In genomic region chr9:75463050-75463660, GRCm38 (mm10) we compare ENCODE assay signal across 13 mouse cellular contexts. TPM values are rescaled to one million over a fixed set of nuclear protein-coding genes. Genes with fewer than 3 reads are reported as not detected.
DNase-seq lines count a peak whose midpoint lies in the region; ATAC-seq and TF ChIP-seq lines count a peak whose summit lies in the region.
"Had no signal": no experiment of that assay in that cellular context is flagged by ENCODE, and none has a peak within 500 bp of the region (broad histone marks: within the 10 kb centered on the region; RNA-seq: fewer than 3 reads in every experiment).

No protein-coding gene starts in this region.

- peaks cover 12% of the 10 kb centered on the region for H3K4me1 ChIP-seq in heart, embryonic 11.5 days (ENCODE audit: control insufficient read depth, insufficient read depth, low read length)
- no peaks in the 10 kb centered on the region for H3K4me1 ChIP-seq in midbrain, postnatal 0 days (ENCODE audit: insufficient read depth, low read length)
- no peaks in the 10 kb centered on the region for H3K4me1 ChIP-seq in midbrain, embryonic 15.5 days
- no peaks in the 10 kb centered on the region for H3K4me1 ChIP-seq in forebrain, postnatal 0 days (ENCODE audit: insufficient read depth)
- H3K4me1 ChIP-seq: embryonic facial prominence, embryonic 12.5 days; hindbrain, embryonic 10.5 days; liver, embryonic 12.5 days had no signal

- 78% methylated on average over 8 of the region's 8 CpGs for WGBS in heart, embryonic 11.5 days (ENCODE audit: insufficient replicate concordance)
- 79% methylated on average over 8 of the region's 8 CpGs for WGBS in midbrain, postnatal 0 days
- WGBS in midbrain, embryonic 15.5 days: 70% methylated on average over 8 of the region's 8 CpGs
- 57% methylated on average over 8 of the region's 8 CpGs for WGBS in forebrain, postnatal 0 days

- intact Hi-C loops in heart, postnatal 36 days (cut with DNase I): no loop called here

- no peaks in the 10 kb centered on the region for H3K27me3 ChIP-seq in heart, embryonic 11.5 days (ENCODE audit: control insufficient read depth, insufficient read depth, low read length)
- H3K27me3 ChIP-seq in midbrain, postnatal 0 days (ENCODE audit: insufficient read depth, low read length): no peaks in the 10 kb centered on the region
- no peaks in the 10 kb centered on the region for H3K27me3 ChIP-seq in midbrain, embryonic 15.5 days (replicated peaks)
- H3K27me3 ChIP-seq in forebrain, postnatal 0 days (ENCODE audit: insufficient read depth, low read length): no peaks in the 10 kb centered on the region
- H3K27me3 ChIP-seq: embryonic facial prominence, embryonic 12.5 days; liver, embryonic 12.5 days had no signal

- H3K4me3 ChIP-seq in heart, embryonic 11.5 days (ENCODE audit: low read depth, low read length): no peak overlapping the region
- H3K4me3 ChIP-seq in midbrain, postnatal 0 days (ENCODE audit: low read depth, low read length): no peak overlapping the region
- H3K4me3 ChIP-seq in midbrain, embryonic 15.5 days: no peak overlapping the region
- H3K4me3 ChIP-seq in forebrain, postnatal 0 days (ENCODE audit: low read depth, low read length): no peak overlapping the region
- H3K4me3 ChIP-seq: embryonic facial prominence, embryonic 12.5 days; hindbrain, embryonic 10.5 days; liver, embryonic 12.5 days had no signal

- peak overlapping the region; percentile 37; the same call in 1 of the 2 replicates for H3K27ac ChIP-seq in heart, embryonic 11.5 days (ENCODE audit: low read depth, low read length)
- no peak overlapping the region for H3K27ac ChIP-seq in midbrain, postnatal 0 days (ENCODE audit: low read depth, low read length)
- H3K27ac ChIP-seq in midbrain, embryonic 15.5 days: no peak overlapping the region
- no peak overlapping the region for H3K27ac ChIP-seq in forebrain, postnatal 0 days (ENCODE audit: low read depth, low read length)
- H3K27ac ChIP-seq: embryonic facial prominence, embryonic 12.5 days; hindbrain, embryonic 10.5 days; liver, embryonic 12.5 days had no signal

- H3K9ac ChIP-seq in heart, embryonic 11.5 days (ENCODE audit: low read depth, low read length): no peak overlapping the region
- no peak overlapping the region for H3K9ac ChIP-seq in midbrain, postnatal 0 days (replicated peaks; ENCODE audit: low read length, poor library complexity, severe bottlenecking)
- H3K9ac ChIP-seq in midbrain, embryonic 15.5 days: no peak overlapping the region
- no peak overlapping the region for H3K9ac ChIP-seq in forebrain, postnatal 0 days
- H3K9ac ChIP-seq: embryonic facial prominence, embryonic 12.5 days; liver, embryonic 12.5 days had no signal

- H3K4me2 ChIP-seq in heart, embryonic 11.5 days: no peak overlapping the region
- no peak overlapping the region for H3K4me2 ChIP-seq in midbrain, postnatal 0 days (ENCODE audit: low read depth, low read length, poor library complexity, severe bottlenecking)
- no peak overlapping the region for H3K4me2 ChIP-seq in midbrain, embryonic 15.5 days
- no peak overlapping the region for H3K4me2 ChIP-seq in forebrain, postnatal 0 days (ENCODE audit: low read depth)
- H3K4me2 ChIP-seq: embryonic facial prominence, embryonic 12.5 days; liver, embryonic 12.5 days had no signal

- no peak for DNase-seq in heart, postnatal 36 days
- DNase-seq in midbrain, postnatal 0 days (ENCODE audit: low spot score): peak; percentile 58
- peak; percentile 51 for DNase-seq in forebrain, postnatal 0 days
- DNase-seq in urinary bladder, postnatal 10 days (ENCODE audit: low spot score): no peak
- DNase-seq in kidney, postnatal 36 days: no peak
- DNase-seq: kidney, adult 11 months; kidney, postnatal 25 days; spleen, adult 18-20 months had no signal

- H3K9me3 ChIP-seq in heart, embryonic 11.5 days (replicated peaks; ENCODE audit: control insufficient read depth, low read length): no peaks in the 10 kb centered on the region
- no peaks in the 10 kb centered on the region for H3K9me3 ChIP-seq in midbrain, postnatal 0 days (ENCODE audit: low read length)
- H3K9me3 ChIP-seq in midbrain, embryonic 15.5 days: no peaks in the 10 kb centered on the region
- H3K9me3 ChIP-seq in forebrain, postnatal 0 days (ENCODE audit: low read length): no peaks in the 10 kb centered on the region
- H3K9me3 ChIP-seq: embryonic facial prominence, embryonic 12.5 days; hindbrain, embryonic 10.5 days; liver, embryonic 12.5 days had no signal

- H3K36me3 ChIP-seq in heart, embryonic 11.5 days (ENCODE audit: control insufficient read depth, insufficient read depth, low read length): peaks cover 43% of the 10 kb centered on the region
- H3K36me3 ChIP-seq in midbrain, postnatal 0 days (ENCODE audit: insufficient read depth, low read length): peaks cover 64% of the 10 kb centered on the region
- H3K36me3 ChIP-seq in midbrain, embryonic 15.5 days (replicated peaks): peaks cover 70% of the 10 kb centered on the region
- peaks cover 81% of the 10 kb centered on the region for H3K36me3 ChIP-seq in forebrain, postnatal 0 days (ENCODE audit: insufficient read depth)

- no peak for TF ChIP-seq CTCF in midbrain, postnatal 0 days (IDR thresholded peaks at IDR 0.05)
- TF ChIP-seq CTCF in forebrain, postnatal 0 days (IDR thresholded peaks at IDR 0.05; ENCODE audit: low read depth): no peak

- ATAC-seq in heart, embryonic 11.5 days (replicated peaks; ENCODE audit: insufficient number of reproducible peaks, low FRiP score, low TSS enrichment): no peak
- no peak for ATAC-seq in midbrain, postnatal 0 days (ENCODE audit: low FRiP score)
- no peak for ATAC-seq in midbrain, embryonic 15.5 days (replicated peaks)
- ATAC-seq in forebrain, postnatal 0 days: peak; percentile 85
- ATAC-seq: liver, embryonic 12.5 days had no signal

RNA-seq across cellular contexts. Expression of gene Leo1, which starts 21.8 kb away (rescaled TPM):
- 33.5 and 36.0 TPM in 2 replicates for polyA plus RNA-seq in heart, embryonic 11.5 days (2014; fragmentation: Nextera tagmentation; extraction: Ambion mirVana)
- total RNA-seq in heart, postnatal 36 days (2021): 10 to 100 TPM; 11.3 to 15.0 TPM
- 27.7 and 27.8 TPM in 2 replicates for total RNA-seq in midbrain, postnatal 0 days (2014; rRNA removed)
- 43.0 and 45.0 TPM in 2 replicates for polyA plus RNA-seq in midbrain, postnatal 0 days (2015; fragmentation: Nextera tagmentation; extraction: Ambion mirVana)
- polyA plus RNA-seq in midbrain, embryonic 15.5 days (2015; fragmentation: Nextera tagmentation; extraction: Ambion mirVana): 45.9 and 46.4 TPM in 2 replicates
- total RNA-seq in forebrain, postnatal 0 days (2014; rRNA removed): 33.4 and 37.3 TPM in 2 replicates
- 31.4 and 39.8 TPM in 2 replicates for polyA plus RNA-seq in forebrain, postnatal 0 days (2015; fragmentation: Nextera tagmentation; extraction: Ambion mirVana)

RNA-seq across cellular contexts. Expression of gene Mapk6, which starts 53.4 kb away (rescaled TPM):
- 70.0 and 77.5 TPM in 2 replicates for polyA plus RNA-seq in heart, embryonic 11.5 days (2014; fragmentation: Nextera tagmentation; extraction: Ambion mirVana)
- 10 to 100 TPM; 24.8 to 29.1 TPM for total RNA-seq in heart, postnatal 36 days (2021)
- total RNA-seq in midbrain, postnatal 0 days (2014; rRNA removed): 164 and 181 TPM in 2 replicates
- polyA plus RNA-seq in midbrain, postnatal 0 days (2015; fragmentation: Nextera tagmentation; extraction: Ambion mirVana): 103 and 109 TPM in 2 replicates
- 155 and 169 TPM in 2 replicates for polyA plus RNA-seq in midbrain, embryonic 15.5 days (2015; fragmentation: Nextera tagmentation; extraction: Ambion mirVana)
- 121 and 157 TPM in 2 replicates for total RNA-seq in forebrain, postnatal 0 days (2014; rRNA removed)
- polyA plus RNA-seq in forebrain, postnatal 0 days (2015; fragmentation: Nextera tagmentation; extraction: Ambion mirVana): 69.5 and 94.2 TPM in 2 replicates

Comparison
In these comparisons a context has a peak if more than half of its experiments do, and no peak if none do; other contexts are left out.
1. DNase-seq: peak in midbrain, postnatal 0 days (single experiment) and forebrain, postnatal 0 days (single experiment); none in heart, postnatal 36 days (0 of 2), urinary bladder, postnatal 10 days (single experiment) and kidney, postnatal 36 days (0 of 2).